Mouse (Mus musculus): Measurements from ENCODE around the gene Ap4e1. TPM values are rescaled to one million over a fixed set of nuclear protein-coding genes. Genes with fewer than 3 reads are reported as not detected.

Ap4e1 gene
- polyA plus RNA-seq (2016; fragmentation: Nextera tagmentation; extraction: Ambion mirVana) = 9.0 and 9.6 TPM in 2 replicates

DNA sequence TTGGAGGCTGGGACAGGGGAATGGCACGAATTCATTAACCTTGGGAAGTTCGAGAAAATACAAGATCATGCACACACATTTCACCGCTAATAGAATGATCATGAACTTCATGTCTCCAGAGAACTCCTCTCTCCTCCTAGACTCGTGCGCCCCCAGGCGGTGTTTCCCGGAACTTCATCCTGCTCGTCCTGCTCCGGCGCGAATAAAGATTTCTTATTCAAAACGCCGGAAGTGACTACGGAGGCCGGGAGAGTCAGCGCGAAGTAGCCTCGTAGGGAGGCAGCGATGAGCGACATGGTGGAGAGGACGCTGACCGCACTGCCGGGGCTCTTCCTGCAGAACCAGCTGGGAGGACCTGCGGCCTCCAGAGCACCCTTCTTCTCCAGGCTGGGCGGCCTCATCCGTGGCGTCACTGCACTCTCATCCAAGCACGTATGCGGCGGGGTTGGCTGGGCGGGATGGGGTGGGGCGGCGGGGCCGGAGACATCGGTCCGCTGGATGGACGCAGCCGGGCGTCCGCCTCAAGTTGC is at the start of gene Ap4e1:
Ap4e1 (plus strand) TSS at position 249 of the 530 bp plus-strand sequence.
- Histone ChIP-seq H3K27ac (peak within 1 kb of the TSS; percentile 73), H3K9ac (peak within 1 kb of the TSS; percentile 82), H3K27me3 (replicated peaks) (no peaks in the 10 kb centered on the region), H3K4me1 (peaks cover 15% of the 10 kb centered on the region), H3K9me3 (replicated peaks) (no peaks in the 10 kb centered on the region), H3K36me3 (peaks cover 14% of the 10 kb centered on the region), H3K4me3 (peak within 1 kb of the TSS; percentile 78), H3K4me2 (peak within 1 kb of the TSS; percentile 82)
- peak; percentile 85 for ATAC-seq
- WGBS (ENCODE audit: insufficient replicate concordance) = under 1% methylated on average over 40 of the region's 40 CpGs

- WGBS (ENCODE audit: insufficient replicate concordance) = 44% methylated on average over 2 of the region's 2 CpGs
- H3K4me3 ChIP-seq = no peak overlapping the region
- no peak overlapping the region for H3K27ac ChIP-seq
These were observed 46.8 kb upstream of the Ap4e1 start for GRCm38 (mm10) chr2:126961696-126962095.

GRCm38 (mm10) chr2:126977428-126977827 is 31.1 kb upstream of the Ap4e1 start:
- Histone ChIP-seq H3K4me3 (no peak overlapping the region), H3K4me1 (no peaks in the 10 kb centered on the region), H3K27ac (no peak overlapping the region), H3K9me3 (replicated peaks) (no peaks in the 10 kb centered on the region), H3K4me2 (no peak overlapping the region), H3K36me3 (no peaks in the 10 kb centered on the region), H3K27me3 (replicated peaks) (no peaks in the 10 kb centered on the region; the same call in 1 of the 2 replicates), H3K9ac (no peak overlapping the region)
- WGBS (ENCODE audit: insufficient replicate concordance) = 62% methylated on average over 6 of the region's 6 CpGs
- ATAC-seq = no peak

More at GRCm38 (mm10) chr2:126961696-126962095, 46.8 kb upstream of the Ap4e1 start:
- no peak overlapping the region for H3K9ac ChIP-seq
- H3K4me1 ChIP-seq = no peaks in the 10 kb centered on the region
- ATAC-seq = no peak
- H3K4me2 ChIP-seq = no peak overlapping the region
- H3K9me3 ChIP-seq (replicated peaks) = no peaks in the 10 kb centered on the region
- H3K36me3 ChIP-seq = no peaks in the 10 kb centered on the region
- H3K27me3 ChIP-seq (replicated peaks) = no peaks in the 10 kb centered on the region

- Histone ChIP-seq H3K4me3 (no peak overlapping the region), H3K9me3 (replicated peaks) (no peaks in the 10 kb centered on the region), H3K27me3 (replicated peaks) (peaks cover 3% of the 10 kb centered on the region; the same call in 1 of the 2 replicates), H3K4me2 (no peak overlapping the region), H3K4me1 (no peaks in the 10 kb centered on the region), H3K36me3 (no peaks in the 10 kb centered on the region), H3K27ac (no peak overlapping the region), H3K9ac (no peak overlapping the region)
- WGBS (ENCODE audit: insufficient replicate concordance) = 64% methylated on average over 4 of the region's 4 CpGs
- ATAC-seq = no peak
These were observed 25.3 kb upstream of the Ap4e1 start for GRCm38 (mm10) chr2:126983221-126983620.

GRCm38 (mm10) chr2:126989919-126990318 is 18.6 kb upstream of the Ap4e1 start:
- 64% methylated on average over 6 of the region's 6 CpGs for WGBS (ENCODE audit: insufficient replicate concordance)
- Histone ChIP-seq H3K9me3 (replicated peaks) (no peaks in the 10 kb centered on the region), H3K9ac (no peak overlapping the region), H3K4me3 (no peak overlapping the region), H3K27me3 (replicated peaks) (peaks cover under 1% of the 10 kb centered on the region; the same call in 1 of the 2 replicates), H3K4me1 (no peaks in the 10 kb centered on the region), H3K36me3 (no peaks in the 10 kb centered on the region), H3K4me2 (no peak overlapping the region), H3K27ac (no peak overlapping the region)
- ATAC-seq = no peak

DNA sequence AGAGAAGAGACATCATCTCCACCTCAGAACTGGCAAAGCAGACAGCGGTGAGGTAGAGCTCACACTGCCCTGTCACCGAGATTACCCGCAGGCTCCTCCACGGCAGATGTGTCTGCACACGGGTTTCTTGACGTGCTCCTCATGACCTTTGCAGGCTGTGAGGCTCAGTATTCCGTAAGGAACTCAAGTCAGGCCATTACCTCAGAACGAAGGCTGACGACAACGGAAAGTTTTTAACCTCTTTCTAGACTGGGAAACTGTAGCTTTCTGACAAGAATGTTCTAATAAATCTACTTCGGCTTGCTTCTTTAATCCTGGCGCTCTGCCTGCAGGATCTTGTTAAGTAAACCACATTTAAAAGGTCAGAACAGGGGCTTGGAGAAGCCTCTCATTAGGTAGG is 15.8 kb upstream of the Ap4e1 start:
- Histone ChIP-seq H3K4me2 (no peak overlapping the region), H3K4me1 (no peaks in the 10 kb centered on the region), H3K27me3 (replicated peaks) (no peaks in the 10 kb centered on the region), H3K9ac (no peak overlapping the region), H3K36me3 (no peaks in the 10 kb centered on the region), H3K9me3 (replicated peaks) (no peaks in the 10 kb centered on the region), H3K4me3 (no peak overlapping the region), H3K27ac (no peak overlapping the region)
- no peak for ATAC-seq
- WGBS (ENCODE audit: insufficient replicate concordance) = 66% methylated on average over 12 of the region's 12 CpGs

GRCm38 (mm10) chr2:126994384-126995166 is 13.9 kb upstream of the Ap4e1 start:
- 70% methylated on average over 6 of the region's 6 CpGs for WGBS (ENCODE audit: insufficient replicate concordance)
- Histone ChIP-seq H3K4me1 (no peaks in the 10 kb centered on the region), H3K27me3 (replicated peaks) (no peaks in the 10 kb centered on the region), H3K27ac (no peak overlapping the region), H3K4me2 (no peak overlapping the region), H3K36me3 (no peaks in the 10 kb centered on the region), H3K4me3 (no peak overlapping the region), H3K9ac (no peak overlapping the region), H3K9me3 (replicated peaks) (no peaks in the 10 kb centered on the region)
- no peak for ATAC-seq

DNA sequence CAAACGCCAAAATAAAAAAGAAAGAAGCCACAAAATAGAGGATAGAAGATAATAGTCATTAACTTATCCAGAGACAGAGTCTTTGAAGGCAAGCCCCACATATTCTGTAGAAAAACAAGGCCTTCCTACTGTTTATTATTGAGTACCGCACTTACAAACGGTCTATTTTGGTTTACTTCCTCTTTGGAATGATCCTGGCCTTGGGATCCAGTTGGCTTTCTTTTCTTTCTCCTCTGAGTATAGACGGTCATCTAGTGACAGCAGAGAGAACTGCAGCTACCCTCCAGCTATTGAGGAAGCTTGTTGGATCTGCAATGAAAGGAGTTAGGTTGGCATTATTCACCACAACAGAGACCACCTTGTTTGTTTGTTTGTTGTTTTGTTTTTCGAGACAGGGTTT is 11.8 kb upstream of the Ap4e1 start:
- H3K4me1 ChIP-seq = no peaks in the 10 kb centered on the region
- no peaks in the 10 kb centered on the region for H3K27me3 ChIP-seq (replicated peaks)
- no peak for ATAC-seq
- H3K36me3 ChIP-seq = no peaks in the 10 kb centered on the region
- 0 out of 2 replicates have a peak overlapping the region, but pooled peaks have one; percentile 3 for H3K4me2 ChIP-seq
- H3K4me3 ChIP-seq = no peak overlapping the region
- H3K27ac ChIP-seq = no peak overlapping the region
- 6% methylated on average over 5 of the region's 5 CpGs for WGBS (ENCODE audit: insufficient replicate concordance)
- H3K9me3 ChIP-seq (replicated peaks) = no peaks in the 10 kb centered on the region
- H3K9ac ChIP-seq = no peak overlapping the region

DNA sequence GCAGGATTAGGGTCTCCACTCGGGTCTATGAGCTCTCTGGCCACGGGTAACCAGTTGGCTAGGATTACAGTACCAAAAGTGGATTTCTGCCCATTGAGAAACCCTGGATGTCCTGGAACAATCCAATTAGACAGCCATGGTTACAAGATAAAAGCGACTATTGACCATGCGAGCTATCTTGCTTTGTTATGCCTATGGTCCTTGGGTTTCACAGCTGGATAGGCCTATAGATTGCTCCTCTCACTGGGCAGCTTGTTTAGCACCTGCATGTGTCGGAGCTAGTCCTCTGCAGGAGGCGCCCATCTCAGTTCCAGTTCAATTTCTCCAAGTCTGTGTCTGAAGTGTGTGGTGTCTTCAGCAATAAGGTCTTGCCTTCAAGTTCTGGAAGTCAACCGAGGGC is 10.3 kb upstream of the Ap4e1 start:
- Histone ChIP-seq H3K4me3 (no peak overlapping the region), H3K36me3 (no peaks in the 10 kb centered on the region), H3K9ac (no peak overlapping the region), H3K4me1 (no peaks in the 10 kb centered on the region), H3K9me3 (replicated peaks) (no peaks in the 10 kb centered on the region), H3K27me3 (replicated peaks) (no peaks in the 10 kb centered on the region), H3K27ac (no peak overlapping the region), H3K4me2 (no peak overlapping the region)
- ATAC-seq = no peak
- WGBS (ENCODE audit: insufficient replicate concordance) = 56% methylated on average over 7 of the region's 7 CpGs

DNA sequence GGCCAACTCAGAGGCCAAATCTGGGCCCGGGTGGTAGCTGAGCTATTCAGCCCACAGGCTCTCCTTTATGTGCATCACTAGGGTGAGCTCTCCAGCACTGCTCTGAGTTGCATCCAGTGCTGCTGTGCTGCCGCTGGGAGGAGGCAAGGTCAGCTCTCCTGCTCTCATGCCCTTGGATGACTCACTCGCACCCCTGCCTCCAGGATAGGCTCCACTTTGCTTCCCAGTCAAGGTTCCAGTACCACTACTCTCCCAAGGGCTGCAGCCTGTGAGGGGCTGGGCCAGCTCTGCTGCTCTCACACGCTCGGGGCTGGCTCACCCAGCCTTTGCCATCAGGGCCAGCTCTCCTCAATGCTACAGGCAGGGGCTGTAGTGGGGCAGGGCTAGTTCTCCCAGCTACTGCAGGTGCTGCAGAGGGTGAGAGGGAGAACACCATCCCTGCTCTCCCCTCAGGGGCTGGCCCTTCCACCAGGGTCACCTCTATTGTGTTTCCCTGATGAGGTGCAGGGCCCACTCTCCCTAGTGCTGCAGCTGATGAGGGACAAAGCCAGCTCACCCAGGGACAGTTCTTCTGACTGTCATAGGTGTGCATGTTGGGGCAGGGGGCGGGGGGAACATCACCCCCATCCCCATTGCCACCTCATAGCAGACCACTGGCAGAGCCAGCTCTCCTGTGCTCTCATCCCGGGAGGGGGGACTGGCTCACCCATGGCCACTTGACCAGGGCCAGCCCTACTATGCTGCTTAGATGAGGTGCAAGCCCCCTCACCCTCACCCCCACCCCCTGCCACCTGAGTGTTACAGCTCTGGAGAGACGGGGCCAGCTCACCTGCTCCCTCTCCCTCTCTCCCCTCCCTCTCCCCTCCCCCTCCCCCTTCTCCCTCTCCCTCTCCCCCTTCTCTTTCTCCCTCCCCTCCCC is 7.9 kb upstream of the Ap4e1 start:
- no peak overlapping the region for H3K9ac ChIP-seq
- H3K27me3 ChIP-seq (replicated peaks) = no peaks in the 10 kb centered on the region
- H3K36me3 ChIP-seq = no peaks in the 10 kb centered on the region
- H3K4me2 ChIP-seq = no peak overlapping the region
- WGBS (ENCODE audit: insufficient replicate concordance) = 58% methylated on average over 8 of the region's 8 CpGs
- peak; percentile 37; the same call in 1 of the 2 replicates for ATAC-seq
- H3K4me1 ChIP-seq = no peaks in the 10 kb centered on the region
- no peaks in the 10 kb centered on the region for H3K9me3 ChIP-seq (replicated peaks)
- H3K4me3 ChIP-seq = no peak overlapping the region
- no peak overlapping the region for H3K27ac ChIP-seq

DNA sequence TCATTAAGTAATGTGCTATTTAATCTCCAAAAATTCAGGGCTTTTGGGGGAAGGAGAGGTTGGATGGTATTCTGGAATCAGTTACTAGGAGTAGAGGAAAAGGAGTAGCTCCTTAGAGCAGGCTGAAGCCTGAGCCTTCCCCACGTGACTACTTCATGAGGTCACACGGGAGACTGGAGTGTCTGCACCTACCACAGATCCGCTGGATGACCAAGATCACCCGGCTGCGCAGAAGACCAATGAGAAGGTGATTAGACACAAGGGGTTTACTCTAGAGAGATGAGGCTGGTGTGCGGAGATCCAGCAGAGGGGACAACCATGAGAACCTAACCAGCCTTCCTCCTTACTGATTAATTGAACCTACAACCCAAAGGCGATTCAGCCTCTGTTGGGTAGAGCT is 4.5 kb upstream of the Ap4e1 start:
- H3K4me3 ChIP-seq = no peak overlapping the region
- H3K27me3 ChIP-seq (replicated peaks) = no peaks in the 10 kb centered on the region
- H3K27ac ChIP-seq = no peak overlapping the region
- H3K9ac ChIP-seq = no peak overlapping the region
- H3K4me2 ChIP-seq = no peak overlapping the region
- WGBS (ENCODE audit: insufficient replicate concordance) = 76% methylated on average over 7 of the region's 7 CpGs
- no peaks in the 10 kb centered on the region for H3K9me3 ChIP-seq (replicated peaks)
- ATAC-seq = no peak
- peaks cover 4% of the 10 kb centered on the region; the same call in 1 of the 2 replicates for H3K4me1 ChIP-seq
- H3K36me3 ChIP-seq = no peaks in the 10 kb centered on the region
